Mouse (Mus musculus): ENCODE measurements around the gene Olfr522. TPM values are rescaled to one million over a fixed set of nuclear protein-coding genes. Genes with fewer than 3 reads are reported as not detected.

Olfr522 gene
- polyA plus RNA-seq, 2 experiments = not detected

DNA sequence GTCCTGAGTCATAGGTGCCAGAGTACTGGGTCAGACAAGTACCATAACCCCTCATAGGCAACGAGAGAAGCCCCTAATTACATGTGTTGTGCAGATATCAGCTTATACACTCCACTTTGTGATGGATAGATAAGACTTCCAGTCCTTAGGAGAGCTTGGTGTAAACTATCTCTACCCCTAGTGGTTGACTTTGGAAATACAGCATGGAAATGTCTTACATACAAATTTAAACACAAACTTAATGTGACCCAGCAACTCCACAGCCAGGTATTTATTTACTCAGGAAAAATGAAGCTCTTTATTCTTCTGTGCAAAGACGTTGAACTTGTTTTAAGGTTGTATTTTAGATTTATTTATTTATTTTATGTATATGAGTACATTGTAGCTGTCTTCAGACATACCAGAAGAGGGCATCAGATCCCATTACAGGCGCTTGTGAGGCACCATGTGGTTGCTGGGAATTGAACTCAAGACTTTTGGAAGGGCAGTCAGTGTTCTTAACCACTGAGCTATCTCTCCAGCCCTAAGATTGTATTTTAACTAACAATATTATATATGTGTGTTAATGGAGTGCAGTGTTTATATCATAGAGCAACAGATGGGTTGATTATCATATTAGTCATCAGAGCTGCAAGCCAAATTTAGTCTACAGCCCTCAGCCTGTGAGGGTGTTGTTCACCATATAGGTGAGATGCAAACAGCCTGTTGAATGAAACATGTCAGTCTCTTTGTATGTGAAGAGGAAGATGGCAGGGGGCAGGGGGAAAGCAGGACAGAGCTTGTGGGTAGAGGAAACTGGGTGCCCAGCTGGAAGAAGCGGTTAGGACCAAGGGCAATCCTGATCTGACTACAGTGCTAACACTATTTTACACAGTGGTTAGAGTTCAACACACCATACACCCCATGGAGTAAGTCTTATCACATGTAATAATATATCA, 24.1 kb upstream of the Olfr522 start:
- no peak overlapping the region for H3K4me2 ChIP-seq (replicated peaks; ENCODE audit: low read depth, low read length, severe bottlenecking)
- TF ChIP-seq POLR2A (IDR thresholded peaks at IDR 0.05; ENCODE audit: borderline replicate concordance, extremely low read depth, insufficient read depth, insufficient read length) = no peak
- H3K4me3 ChIP-seq (replicated peaks; ENCODE audit: low read length) = no peak overlapping the region
- no peak overlapping the region for H3K9ac ChIP-seq (ENCODE audit: low read depth, low read length, severe bottlenecking)
- H3K36me3 ChIP-seq (ENCODE audit: control insufficient read depth, insufficient read depth, low read length) = no peaks in the 10 kb centered on the region
- no peak for ATAC-seq (ENCODE audit: low FRiP score, low read depth)
- WGBS = 64% methylated on average over 4 of the region's 4 CpGs
- DNase-seq (ENCODE audit: low spot score) = no peak
- H3K27ac ChIP-seq (replicated peaks; ENCODE audit: low read depth, low read length) = no peak overlapping the region
- H3K4me1 ChIP-seq (ENCODE audit: control insufficient read depth, insufficient read depth, low read length) = no peaks in the 10 kb centered on the region
- no peaks in the 10 kb centered on the region for H3K27me3 ChIP-seq (ENCODE audit: control insufficient read depth, insufficient read depth, low read length)
- H3K9me3 ChIP-seq (ENCODE audit: control insufficient read depth, low read length) = no peaks in the 10 kb centered on the region

DNA sequence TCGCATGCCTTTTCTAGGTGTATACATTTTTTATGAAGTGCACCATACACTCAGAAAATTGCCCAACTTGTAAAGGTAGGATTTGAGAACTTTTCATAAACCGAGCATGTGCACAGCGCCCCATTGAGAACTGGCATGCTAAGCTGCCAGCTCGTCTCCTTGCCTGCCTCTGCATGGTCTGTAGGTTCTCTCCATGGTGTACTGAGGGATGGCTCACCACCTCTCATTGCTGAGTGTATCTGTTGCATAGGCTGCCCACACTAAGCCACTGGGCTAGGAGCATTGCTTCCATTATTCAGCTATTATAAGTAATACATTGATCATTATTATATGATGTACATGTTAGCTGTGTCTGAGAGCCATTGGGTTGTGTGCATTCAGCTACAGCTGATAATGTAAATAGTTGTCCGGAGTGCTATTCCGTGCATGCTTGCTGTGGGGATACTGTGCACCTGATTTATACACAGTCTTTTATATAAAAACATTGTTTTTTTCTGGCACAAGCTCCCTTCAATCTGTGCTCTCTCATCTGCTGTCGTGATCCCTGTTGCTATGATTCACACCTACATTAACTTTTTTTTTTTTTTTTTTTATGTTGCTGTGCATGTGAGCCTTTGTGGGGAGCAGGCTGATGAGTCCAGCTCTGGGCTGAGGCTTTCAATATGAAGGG, 23.3 kb upstream of the Olfr522 start:
- 79% methylated on average over 7 of the region's 7 CpGs for WGBS
- no peak for ATAC-seq (ENCODE audit: low FRiP score, low read depth)

DNA sequence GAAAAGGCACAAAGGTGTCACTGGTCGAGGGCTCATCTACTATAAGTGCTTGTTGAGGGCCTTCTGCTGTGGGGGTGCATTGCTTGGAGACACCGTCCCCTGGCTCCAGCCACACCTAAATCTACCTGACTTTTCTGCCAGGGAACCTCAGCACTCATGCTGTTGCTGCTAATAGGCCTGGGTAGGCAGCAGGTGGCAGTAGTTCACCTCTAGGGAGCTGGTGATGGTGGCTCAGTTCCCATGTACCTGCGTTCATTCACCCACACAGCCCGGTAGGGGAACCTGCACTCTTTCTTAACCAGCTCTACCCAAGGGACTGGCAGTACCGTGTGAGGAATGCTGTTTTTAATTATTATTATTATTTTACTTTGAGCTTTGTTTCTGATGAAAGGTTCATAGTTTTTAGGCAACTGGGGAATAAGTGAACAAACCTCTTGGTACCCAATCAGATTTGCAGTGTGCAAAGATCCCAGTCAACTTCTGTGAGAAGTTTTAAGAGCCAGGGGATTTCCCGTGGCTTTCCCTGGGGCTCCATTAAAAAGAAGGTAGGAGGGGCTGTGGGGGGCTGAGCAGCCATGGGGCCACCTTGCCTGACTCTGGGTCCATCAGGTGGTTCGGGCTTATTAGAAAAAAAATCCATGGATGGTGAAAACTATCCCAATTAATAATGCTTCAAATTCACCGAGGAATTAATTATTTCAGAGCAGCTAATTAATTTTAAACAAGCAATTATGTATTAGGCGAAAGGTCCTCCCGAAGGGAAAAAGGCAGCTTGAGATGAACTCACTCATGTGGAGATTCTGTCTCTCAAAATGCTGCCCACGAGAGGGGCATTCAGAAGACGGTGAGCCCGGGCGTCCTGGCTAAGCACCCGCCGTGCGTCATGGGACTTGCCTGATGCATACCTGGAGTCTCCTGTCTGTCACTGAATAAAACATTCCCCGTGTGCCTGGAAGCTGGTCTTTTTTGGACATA, 22.4 kb upstream of the Olfr522 start:
- TF ChIP-seq POLR2A (IDR thresholded peaks at IDR 0.05; ENCODE audit: borderline replicate concordance, extremely low read depth, insufficient read depth, insufficient read length) = no peak
- WGBS = 61% methylated on average over 18 of the region's 18 CpGs
- Histone ChIP-seq H3K4me2 (replicated peaks; ENCODE audit: low read depth, low read length, severe bottlenecking) (no peak overlapping the region), H3K36me3 (ENCODE audit: control insufficient read depth, insufficient read depth, low read length) (no peaks in the 10 kb centered on the region), H3K4me1 (ENCODE audit: control insufficient read depth, insufficient read depth, low read length) (no peaks in the 10 kb centered on the region), H3K27me3 (ENCODE audit: control insufficient read depth, insufficient read depth, low read length) (no peaks in the 10 kb centered on the region), H3K4me3 (replicated peaks; ENCODE audit: low read length) (no peak overlapping the region), H3K27ac (replicated peaks; ENCODE audit: low read depth, low read length) (no peak overlapping the region), H3K9me3 (ENCODE audit: control insufficient read depth, low read length) (no peaks in the 10 kb centered on the region), H3K9ac (ENCODE audit: low read depth, low read length, severe bottlenecking) (no peak overlapping the region)
- DNase-seq (ENCODE audit: low spot score) = no peak
- ATAC-seq (ENCODE audit: low FRiP score, low read depth) = no peak

More for the DNA sequence above, 23.3 kb upstream of the Olfr522 start:
- Histone ChIP-seq H3K36me3 (ENCODE audit: control insufficient read depth, insufficient read depth, low read length) (no peaks in the 10 kb centered on the region), H3K9me3 (ENCODE audit: control insufficient read depth, low read length) (no peaks in the 10 kb centered on the region), H3K4me2 (replicated peaks; ENCODE audit: low read depth, low read length, severe bottlenecking) (no peak overlapping the region), H3K4me1 (ENCODE audit: control insufficient read depth, insufficient read depth, low read length) (no peaks in the 10 kb centered on the region), H3K27me3 (ENCODE audit: control insufficient read depth, insufficient read depth, low read length) (no peaks in the 10 kb centered on the region), H3K4me3 (replicated peaks; ENCODE audit: low read length) (no peak overlapping the region), H3K27ac (replicated peaks; ENCODE audit: low read depth, low read length) (no peak overlapping the region), H3K9ac (ENCODE audit: low read depth, low read length, severe bottlenecking) (no peak overlapping the region)
- DNase-seq (ENCODE audit: low spot score) = no peak
- no peak for TF ChIP-seq POLR2A (IDR thresholded peaks at IDR 0.05; ENCODE audit: borderline replicate concordance, extremely low read depth, insufficient read depth, insufficient read length)

DNA sequence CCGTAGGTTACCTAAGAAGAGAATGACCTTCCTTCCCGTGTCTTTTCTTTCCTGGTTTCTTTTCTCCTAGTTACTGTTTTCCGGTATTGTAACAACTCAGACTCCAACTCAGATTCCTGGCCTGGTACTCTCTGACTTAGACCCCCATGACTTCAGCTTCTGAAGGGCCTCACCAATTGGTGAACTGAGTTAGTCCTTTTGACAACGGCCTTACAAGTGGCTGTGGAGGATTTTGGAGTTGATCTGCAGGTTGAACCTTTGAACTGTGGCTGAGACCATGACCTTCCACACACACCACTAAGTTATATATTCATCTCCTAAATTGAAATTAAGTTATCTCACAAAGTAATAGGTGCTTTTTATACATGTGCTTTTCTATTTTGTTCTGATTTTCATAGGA, 19.6 kb upstream of the Olfr522 start:
- Histone ChIP-seq H3K36me3 (ENCODE audit: control insufficient read depth, insufficient read depth, low read length) (no peaks in the 10 kb centered on the region), H3K27ac (replicated peaks; ENCODE audit: low read depth, low read length) (no peak overlapping the region), H3K9ac (ENCODE audit: low read depth, low read length, severe bottlenecking) (no peak overlapping the region), H3K27me3 (ENCODE audit: control insufficient read depth, insufficient read depth, low read length) (no peaks in the 10 kb centered on the region), H3K9me3 (ENCODE audit: control insufficient read depth, low read length) (no peaks in the 10 kb centered on the region), H3K4me3 (replicated peaks; ENCODE audit: low read length) (no peak overlapping the region), H3K4me2 (replicated peaks; ENCODE audit: low read depth, low read length, severe bottlenecking) (no peak overlapping the region), H3K4me1 (ENCODE audit: control insufficient read depth, insufficient read depth, low read length) (no peaks in the 10 kb centered on the region)
- ATAC-seq (ENCODE audit: low FRiP score, low read depth) = no peak
- no peak for DNase-seq (ENCODE audit: low spot score)
- TF ChIP-seq POLR2A (IDR thresholded peaks at IDR 0.05; ENCODE audit: borderline replicate concordance, extremely low read depth, insufficient read depth, insufficient read length) = no peak
- WGBS = 87% methylated on average over 4 of the region's 4 CpGs

DNA sequence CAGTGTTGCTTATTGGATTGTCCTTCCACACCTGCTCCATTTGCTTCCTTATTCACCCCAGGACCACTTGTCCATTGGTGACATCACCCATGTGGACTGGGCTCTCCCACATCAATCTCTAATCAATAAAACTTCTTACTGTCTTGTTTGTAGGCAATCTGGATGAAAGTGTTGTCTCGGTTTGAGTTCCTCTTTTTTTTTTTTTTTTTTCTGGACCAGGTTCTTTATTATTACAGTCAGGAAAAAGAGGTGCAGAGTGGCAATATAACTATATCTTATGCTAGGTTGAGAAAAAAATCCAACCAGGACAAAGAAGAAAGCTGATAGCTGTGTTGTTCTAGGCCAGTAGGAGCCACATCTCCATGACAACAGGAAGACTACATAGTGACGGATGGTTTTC, 16.1 kb upstream of the Olfr522 start:
- Histone ChIP-seq H3K9me3 (ENCODE audit: control insufficient read depth, low read length) (no peaks in the 10 kb centered on the region), H3K9ac (ENCODE audit: low read depth, low read length, severe bottlenecking) (no peak overlapping the region), H3K4me1 (ENCODE audit: control insufficient read depth, insufficient read depth, low read length) (no peaks in the 10 kb centered on the region), H3K36me3 (ENCODE audit: control insufficient read depth, insufficient read depth, low read length) (no peaks in the 10 kb centered on the region), H3K4me3 (replicated peaks; ENCODE audit: low read length) (no peak overlapping the region), H3K27ac (replicated peaks; ENCODE audit: low read depth, low read length) (no peak overlapping the region), H3K4me2 (replicated peaks; ENCODE audit: low read depth, low read length, severe bottlenecking) (no peak overlapping the region), H3K27me3 (ENCODE audit: control insufficient read depth, insufficient read depth, low read length) (no peaks in the 10 kb centered on the region)
- 86% methylated on average over 2 of the region's 2 CpGs for WGBS
- ATAC-seq (ENCODE audit: low FRiP score, low read depth) = no peak
- no peak for TF ChIP-seq POLR2A (IDR thresholded peaks at IDR 0.05; ENCODE audit: borderline replicate concordance, extremely low read depth, insufficient read depth, insufficient read length)
- no peak for DNase-seq (ENCODE audit: low spot score)
